Mouse (Mus musculus): ENCODE results near the gene Hspa8.
"Not testable (repeated sequence)": the region's sequence is repeated elsewhere in the genome, so short reads cannot be mapped to it uniquely, and the experiment has no call there.

Gene Hspa8

DNA sequence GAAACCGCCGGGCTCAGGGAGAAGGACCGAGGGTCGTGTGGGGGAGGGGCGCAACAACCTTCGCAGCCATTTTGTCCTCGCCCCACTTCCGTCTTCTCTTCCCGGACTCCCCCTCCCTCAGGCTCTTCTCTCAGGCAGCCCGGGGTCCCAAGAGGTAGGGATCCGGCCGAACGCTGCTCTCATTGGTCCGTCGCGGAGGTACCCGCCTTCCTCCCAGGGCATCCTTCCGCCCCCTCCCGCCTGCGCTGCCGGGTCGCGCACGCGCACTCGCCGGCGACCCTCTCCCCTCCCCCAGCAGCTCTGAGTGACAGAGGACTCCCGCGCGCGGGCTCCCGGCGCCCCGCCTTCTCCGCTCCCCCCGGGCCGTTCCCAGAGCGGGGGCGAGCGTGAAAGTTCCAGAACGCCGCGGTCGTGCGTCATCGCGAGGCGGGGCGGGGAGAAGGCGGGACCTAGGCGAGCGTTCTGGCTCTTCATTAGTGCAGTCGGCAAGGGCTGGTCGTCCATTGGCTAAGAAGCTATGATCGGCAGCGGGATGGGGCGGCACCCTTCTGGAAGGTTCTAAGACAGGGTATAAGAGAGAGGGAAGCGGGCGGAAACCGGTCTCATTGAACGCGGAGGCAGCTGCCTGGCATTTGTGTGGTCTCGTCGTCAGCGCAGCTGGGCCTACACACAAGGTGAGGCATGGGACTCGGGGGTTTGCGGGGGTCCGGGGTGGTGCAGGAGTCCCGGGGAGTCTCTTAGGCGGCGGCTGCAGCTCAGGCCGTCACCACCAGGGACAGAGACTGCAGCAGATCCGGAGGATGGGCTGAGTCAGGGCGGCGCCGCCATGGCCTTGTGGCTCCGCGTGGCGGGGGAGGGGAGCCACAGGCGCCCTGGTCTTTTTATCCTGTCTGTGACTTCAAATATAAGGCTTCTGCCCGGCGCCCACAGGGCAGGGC, at the start of gene Hspa8:
Hspa8 (plus strand) TSS at position 310 of the 938 bp plus-strand sequence.
- in situ Hi-C loops (cut with MboI; ENCODE audit: unreplicated experiment in 2 of 2), result loop anchor here in 1 of 2 experiments (5.0 to 25.0 kb wide), 3 partner anchors 44 to 1461 kb away; partner anchors contain the start of gene Sc5d

DNA sequence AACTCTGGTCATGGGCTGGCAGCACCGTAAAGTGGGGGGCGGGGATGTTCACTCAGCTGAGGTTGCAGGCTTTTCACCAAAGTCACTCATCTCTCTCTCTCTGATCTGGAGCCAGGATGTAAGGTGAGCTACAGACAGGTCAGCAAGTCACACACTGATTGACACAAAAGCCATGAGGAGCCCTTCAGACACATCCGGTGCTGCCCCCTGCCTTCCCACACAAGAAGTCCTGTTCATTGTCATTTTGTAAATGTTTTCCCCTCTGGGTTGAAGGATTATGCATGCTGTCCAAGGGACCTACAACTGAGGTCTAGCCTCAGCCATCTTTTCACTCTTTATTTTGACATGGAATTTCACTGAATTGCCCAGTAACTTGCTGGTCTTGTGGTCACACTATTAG, 49.0 kb upstream of the Hspa8 start:
- in situ Hi-C loops (cut with MboI; ENCODE audit: unreplicated experiment in 2 of 2), result loop anchor here (5.0 to 10.0 kb wide), 4 partner anchors 114 to 517 kb away; no protein-coding TSS in a partner anchor

DNA sequence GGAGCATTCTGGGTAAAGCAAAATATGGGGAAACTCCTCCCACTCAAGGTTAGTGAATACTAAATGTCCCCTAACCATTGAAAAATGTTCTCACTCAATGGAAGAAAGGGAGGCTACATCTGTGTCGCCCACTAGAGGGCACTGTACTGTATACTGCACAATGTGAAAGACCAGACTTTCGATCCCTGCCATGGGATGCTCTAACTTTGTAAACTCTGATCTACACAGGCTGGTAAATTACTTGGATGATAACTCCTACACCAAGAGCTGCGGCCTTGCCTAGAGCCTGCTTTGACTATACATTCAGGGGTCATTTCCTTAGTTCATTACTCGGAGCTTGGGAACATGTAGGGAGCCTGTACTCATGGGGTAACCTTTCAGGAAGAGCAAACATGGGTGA, 44.4 kb upstream of the Hspa8 start:
- in situ Hi-C loops (cut with MboI; ENCODE audit: unreplicated experiment in 2 of 2), result loop anchor here (5.0 to 10.0 kb wide), 4 partner anchors 46 to 522 kb away; partner anchors contain the start of gene Hspa8 (in 1 of the 2)

DNA sequence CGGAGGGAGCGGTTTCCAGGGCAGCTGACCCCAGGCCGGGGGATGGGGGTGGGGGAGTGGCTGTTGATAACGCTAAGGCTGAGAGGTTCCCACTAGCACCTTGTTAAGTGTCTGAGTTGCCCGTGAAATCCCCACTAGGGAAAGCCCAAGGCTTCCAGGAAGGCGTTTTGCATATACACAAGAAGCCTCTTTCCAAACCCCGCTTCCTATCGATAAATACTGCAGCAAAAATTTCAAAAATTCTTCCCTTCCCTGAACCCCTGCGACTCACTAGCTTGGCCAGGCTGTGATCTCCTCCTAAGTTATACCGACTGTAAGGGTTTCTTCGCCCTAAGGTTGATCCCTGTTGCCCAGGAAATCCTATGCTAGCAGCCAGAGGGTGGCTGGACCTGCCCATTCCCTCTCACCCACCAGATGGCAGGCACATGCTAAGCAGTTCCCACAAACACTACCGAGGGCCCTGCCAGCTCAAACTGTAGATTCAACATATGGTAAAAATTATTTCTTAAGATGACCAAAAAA, 43.6 kb upstream of the Hspa8 start:
- in situ Hi-C loops (cut with MboI; ENCODE audit: unreplicated experiment in 2 of 2), result loop anchor here (5.0 to 10.0 kb wide), 4 partner anchors 45 to 522 kb away; partner anchors contain the start of gene Hspa8 (in 1 of the 2)

DNA sequence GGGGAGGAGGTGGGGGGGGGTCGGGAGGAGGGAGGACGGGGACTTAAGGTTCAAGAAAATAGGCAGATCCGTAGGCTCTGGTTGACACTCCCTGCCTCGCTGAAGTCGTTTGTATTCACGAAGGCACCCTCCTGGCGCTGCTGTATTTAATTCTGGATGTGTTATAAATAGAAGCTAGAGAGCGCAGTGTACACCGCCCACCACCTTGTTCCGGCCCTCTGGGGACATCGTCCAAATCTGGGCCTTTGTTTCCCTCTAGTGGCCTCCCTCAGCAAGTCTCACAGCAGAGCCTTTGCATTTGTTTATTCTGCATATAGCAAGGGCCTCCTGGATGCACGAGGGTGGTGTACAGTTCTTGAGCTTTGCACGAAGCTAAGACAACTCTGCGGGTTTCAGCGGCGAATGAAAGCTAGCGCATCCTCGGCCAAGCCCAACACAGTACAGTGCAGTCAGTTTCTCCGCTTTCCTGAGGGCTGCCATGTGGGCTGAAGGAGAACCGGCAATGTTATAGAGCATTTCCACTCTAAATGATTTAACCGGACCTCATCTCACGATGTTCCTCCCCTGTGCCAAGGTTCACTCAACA, 43.0 kb upstream of the Hspa8 start:
- in situ Hi-C loops (cut with MboI; ENCODE audit: unreplicated experiment in 2 of 2), result loop anchor here (5.0 to 10.0 kb wide), 4 partner anchors 45 to 523 kb away; partner anchors contain the start of gene Hspa8 (in 1 of the 2)

DNA sequence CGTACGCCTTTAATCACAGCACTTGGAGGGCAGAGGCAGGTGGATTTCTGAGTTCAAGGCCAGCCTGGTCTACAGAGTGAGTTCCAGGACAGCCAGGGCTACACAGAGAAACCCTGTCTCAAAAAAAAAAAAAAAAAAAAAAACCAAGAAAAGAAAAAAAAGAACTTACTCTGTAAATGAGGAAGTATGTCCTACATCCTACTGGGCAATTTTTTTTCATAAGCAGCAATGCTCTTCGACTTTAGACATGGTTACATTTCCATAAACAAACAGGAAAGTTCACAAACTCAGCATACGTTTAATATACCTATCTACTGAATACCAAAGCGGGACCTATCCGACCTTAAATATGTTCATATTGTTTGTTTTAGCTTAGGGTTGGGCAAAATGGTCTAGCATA, 38.4 kb upstream of the Hspa8 start:
- in situ Hi-C loops (cut with MboI; ENCODE audit: unreplicated experiment in 2 of 2), result no loop called here

DNA sequence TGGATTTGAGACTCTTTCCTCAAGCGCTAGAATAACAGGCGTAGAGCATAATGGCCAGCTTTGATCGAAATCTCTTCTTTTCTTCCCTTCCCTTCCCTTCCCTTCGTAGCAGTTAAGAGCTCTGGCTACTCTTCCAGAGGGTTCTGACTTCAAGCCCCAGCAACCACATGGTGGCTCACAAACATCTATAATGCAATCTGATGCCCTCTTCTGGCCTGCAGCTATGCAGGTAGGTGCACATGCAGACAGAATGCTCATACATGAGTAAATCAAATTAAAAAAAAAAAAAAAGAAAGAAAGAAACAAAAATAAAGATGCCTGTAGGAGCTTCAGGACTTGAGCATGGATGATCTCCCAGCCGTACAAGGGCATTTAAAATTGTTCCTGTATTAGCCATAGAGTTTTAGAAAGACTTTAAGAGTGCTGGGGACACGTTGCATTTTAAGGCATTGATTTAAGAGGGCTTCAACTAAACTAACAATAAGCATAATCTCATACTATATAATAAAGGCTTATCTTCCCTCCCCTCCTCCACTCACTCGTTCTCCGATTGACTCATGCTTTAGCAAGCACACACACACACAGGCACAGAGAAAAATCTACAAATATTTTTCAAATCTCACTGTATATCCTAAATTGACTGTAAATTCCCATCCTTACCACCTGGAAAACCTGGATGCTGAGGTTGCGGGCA, 35.8 kb upstream of the Hspa8 start:
- in situ Hi-C loops (cut with MboI; ENCODE audit: unreplicated experiment in 2 of 2), result no loop called here

DNA sequence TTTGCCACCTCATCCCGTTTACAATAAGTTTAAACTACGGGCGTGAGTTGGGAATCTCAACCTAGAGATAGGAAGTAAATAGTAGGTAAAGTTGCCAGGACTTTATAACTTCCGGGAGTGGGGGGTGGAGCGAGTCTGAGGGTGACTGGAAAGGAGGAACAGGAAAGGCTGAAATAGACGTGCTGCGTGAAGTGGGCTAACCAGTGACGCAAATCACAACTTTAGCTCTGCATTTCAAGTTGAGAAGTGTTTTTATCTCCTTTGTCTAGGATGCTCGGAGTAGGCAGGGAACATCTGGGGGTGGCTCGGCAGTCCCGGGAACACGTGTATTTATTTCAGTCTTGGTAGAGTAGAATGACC, 35.2 kb upstream of the Hspa8 start:
- in situ Hi-C loops (cut with MboI; ENCODE audit: unreplicated experiment in 2 of 2), result no loop called here

DNA sequence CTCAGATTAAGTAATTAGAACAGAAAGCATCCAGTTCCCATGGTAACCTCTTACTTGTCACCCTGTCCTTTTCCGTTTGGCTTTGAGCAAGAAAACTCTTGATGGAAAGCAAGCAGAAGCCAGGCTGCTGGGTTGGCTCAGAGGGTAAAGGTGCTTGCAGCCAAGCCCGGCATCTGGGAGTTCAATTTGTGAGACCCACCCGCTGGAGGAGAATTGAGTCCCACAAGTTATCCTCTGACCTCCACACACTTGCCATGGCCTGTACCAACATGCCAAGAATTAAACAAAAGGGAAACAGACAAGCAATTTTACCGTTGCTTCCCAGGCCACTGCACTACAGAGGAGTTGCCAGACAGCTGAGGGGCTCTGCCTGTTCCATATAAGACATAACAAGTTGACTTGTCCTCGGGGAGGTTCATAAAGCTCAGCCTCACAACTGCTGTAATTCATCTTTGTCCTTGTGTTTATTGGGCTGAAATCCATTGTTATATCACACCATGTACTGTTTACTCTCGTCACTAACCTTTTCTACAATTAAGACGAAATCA, 34.7 kb upstream of the Hspa8 start:
- in situ Hi-C loops (cut with MboI; ENCODE audit: unreplicated experiment in 2 of 2), result no loop called here

DNA sequence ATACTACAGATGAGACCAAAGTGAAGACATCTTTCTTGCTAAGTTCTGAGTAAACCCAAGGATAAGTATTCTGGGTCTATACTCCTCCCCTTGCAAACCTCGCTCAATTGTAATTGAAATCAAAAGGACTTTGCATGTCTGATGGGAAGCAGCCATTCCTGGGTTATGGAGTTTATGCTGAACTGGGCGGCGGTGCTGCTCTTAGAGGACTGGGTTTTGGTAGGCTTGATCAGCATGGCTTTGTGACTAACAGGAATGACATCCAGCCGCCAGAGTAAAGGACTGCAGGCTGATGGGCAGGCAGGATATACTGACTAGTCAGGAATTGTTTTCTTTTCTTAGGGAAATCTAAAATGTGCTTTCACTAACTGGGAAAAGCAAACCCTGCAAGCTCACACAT, 32.8 kb upstream of the Hspa8 start:
- in situ Hi-C loops (cut with MboI; ENCODE audit: unreplicated experiment in 2 of 2), result no loop called here

DNA sequence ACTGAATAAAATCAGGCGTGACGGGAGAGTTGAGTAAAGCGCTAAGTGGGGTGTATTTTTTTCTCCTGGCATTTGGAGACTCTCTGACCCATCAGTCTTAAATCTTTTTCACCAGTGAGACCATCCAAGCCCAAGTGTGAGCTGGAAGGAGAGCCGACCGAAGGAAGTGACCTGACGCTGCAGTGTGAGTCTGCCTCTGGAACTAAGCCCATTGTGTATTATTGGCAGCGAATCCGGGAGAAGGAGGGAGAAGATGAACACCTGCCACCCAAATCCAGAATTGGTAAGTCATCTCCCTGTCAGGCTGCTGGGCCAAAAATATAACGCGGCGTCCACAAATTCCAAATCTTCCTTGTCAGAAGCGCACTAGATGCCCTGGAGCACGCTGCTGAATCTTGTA, 28.5 kb upstream of the Hspa8 start:
- in situ Hi-C loops (cut with MboI; ENCODE audit: unreplicated experiment in 2 of 2), result no loop called here

DNA sequence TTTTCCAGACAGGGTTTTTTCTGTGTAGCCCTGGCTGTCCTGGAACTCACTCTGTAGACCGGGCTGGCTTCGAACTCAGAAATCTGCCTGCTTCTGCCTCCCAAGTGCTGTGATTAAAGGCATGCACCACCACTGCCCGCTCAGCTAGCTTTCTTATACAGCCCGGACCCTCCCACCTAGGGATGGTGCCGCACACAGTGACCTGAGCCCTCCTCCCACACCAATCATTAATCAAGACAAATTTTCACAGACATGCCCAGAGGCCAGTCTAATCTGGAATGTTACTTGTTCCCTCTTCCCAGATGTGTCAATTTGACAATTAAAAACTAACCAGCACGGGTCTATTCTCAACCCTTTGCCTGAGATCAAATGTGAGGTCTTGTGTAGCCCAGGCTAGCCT, 27.6 kb upstream of the Hspa8 start:
- in situ Hi-C loops (cut with MboI; ENCODE audit: unreplicated experiment in 2 of 2), result not testable (repeated sequence)

DNA sequence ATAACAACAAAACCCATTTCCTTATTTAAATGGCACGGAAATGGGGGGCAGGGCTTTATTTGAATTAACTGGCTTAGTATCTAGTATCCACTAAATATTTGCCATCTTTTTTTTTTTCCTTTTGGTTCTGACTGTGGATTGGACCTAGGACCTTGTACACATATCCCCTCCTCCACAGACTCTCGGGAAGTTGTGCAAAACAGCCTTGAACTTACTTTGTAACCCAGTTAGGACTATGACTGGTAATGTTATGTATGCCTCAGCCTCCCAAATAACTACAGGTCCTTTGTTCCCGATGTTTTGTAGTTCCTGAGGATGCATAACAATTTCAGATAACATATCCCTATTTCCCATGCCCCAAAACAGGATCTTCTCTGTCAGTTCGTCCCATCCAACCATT, 26.9 kb upstream of the Hspa8 start:
- in situ Hi-C loops (cut with MboI; ENCODE audit: unreplicated experiment in 2 of 2), result no loop called here

DNA sequence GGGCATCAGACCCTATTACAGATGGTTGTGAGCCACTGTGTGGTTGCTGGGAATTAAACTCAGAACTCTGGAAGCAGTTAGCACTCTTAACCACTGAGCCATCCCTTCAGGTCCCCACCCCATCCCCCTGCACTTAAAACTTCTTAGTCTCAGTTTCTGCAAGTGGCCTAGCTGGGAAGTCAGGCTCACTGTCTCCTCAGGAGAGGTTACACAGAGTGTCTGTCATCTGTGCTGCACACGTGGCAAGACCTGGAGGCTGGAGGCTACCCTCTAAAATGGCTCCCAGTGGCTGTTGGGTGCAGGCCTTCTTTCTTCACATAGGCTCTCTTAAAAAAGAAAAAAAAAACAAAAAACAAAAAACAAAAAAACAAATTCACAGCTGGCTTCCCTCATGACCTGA, 24.7 kb upstream of the Hspa8 start:
- in situ Hi-C loops (cut with MboI; ENCODE audit: unreplicated experiment in 2 of 2), result no loop called here

DNA sequence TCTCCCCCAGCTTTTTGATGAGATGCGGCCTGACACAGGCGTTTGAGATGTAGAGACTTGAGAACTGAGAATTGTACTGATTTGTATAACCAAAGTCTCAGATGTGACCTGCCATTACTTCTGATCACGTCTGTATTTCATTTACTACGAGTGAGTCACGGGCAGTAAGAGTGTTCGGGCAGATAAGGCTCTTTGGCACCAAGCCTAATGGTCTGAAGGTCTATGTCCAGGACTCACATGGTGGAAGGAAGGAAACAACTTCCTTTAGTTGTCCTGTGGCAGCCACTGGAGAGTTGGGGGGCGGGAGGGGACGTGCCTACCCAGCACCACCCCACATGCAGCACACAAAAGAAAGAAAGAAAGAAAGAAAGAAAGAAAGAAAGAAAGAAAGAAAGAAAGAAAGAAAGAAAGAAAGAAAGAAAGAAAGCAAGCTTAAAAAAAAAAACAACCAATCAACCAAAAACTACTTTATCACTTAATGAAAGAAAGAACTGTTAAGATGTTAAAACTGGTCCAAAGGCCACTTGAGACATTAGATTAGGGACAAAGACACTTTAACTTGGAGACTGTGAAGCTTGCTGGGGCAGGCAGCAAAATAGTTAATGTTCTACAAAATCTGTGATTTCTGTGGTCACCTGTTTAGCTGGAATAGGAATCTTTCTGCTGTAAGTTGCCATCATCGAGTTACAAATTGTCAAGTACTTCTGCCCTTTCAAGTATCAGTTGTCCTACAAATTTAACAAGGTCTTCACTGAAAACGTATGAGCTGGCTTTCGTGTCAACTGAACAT, 24.1 kb upstream of the Hspa8 start:
- in situ Hi-C loops (cut with MboI; ENCODE audit: unreplicated experiment in 2 of 2), result no loop called here

DNA sequence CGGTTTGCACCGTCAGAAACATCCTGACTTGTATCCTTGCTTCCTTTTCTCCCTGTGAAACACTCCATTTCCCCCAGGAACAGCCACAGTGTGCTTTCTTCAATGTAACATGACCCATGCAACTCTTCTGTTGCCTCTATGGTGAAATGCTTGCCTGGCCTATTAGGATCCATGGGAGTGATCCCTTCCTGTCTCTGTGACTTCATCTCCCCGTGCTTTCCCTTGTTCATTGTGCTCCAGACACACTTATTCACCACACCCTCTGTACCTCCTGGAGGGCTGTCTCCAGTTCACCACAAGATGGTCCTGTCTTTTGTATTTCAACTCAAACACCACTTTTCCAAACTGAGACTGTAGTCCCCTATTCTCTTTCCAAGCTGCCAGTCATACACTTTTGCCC, 20.7 kb upstream of the Hspa8 start:
- in situ Hi-C loops (cut with MboI; ENCODE audit: unreplicated experiment in 2 of 2), result no loop called here

DNA sequence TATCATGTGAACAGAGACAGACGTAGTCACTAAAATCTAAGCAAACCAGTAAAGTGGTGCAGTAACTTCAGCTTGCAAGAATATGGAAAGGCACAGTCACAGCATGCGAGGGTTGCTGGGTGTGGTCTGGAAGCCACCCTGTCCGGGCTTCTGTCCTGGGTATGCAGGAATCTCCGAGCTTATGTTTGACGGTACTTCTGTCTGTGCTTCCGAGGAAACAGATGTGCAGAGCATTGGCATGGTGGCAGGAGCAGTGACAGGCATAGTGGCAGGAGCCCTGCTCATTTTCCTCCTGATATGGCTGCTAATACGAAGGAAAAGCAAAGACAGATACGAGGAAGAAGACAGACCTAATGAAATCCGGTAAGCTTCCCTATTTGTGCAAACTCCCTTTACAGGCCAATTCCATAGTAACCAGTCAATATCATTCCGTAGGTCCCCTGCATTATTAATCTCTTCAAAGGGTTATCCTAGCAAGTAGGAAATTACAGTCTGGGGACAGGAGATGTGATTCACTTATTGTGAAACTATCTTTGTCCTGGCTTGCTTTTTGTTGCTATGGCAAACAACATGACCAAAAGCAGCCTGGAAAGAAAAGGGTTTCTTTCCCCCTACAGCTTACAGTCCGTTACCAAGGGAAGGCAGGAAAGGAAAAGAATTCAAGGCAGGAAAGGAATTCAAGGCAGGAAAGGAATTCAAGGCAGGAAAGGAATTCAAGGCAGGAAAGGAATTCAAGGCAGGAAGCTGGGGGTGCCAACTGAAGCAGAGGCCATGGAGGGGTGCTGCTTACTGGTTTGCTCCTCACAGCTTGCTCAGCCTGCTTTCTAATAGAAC, 19.7 kb upstream of the Hspa8 start:
- in situ Hi-C loops (cut with MboI; ENCODE audit: unreplicated experiment in 2 of 2), result no loop called here

DNA sequence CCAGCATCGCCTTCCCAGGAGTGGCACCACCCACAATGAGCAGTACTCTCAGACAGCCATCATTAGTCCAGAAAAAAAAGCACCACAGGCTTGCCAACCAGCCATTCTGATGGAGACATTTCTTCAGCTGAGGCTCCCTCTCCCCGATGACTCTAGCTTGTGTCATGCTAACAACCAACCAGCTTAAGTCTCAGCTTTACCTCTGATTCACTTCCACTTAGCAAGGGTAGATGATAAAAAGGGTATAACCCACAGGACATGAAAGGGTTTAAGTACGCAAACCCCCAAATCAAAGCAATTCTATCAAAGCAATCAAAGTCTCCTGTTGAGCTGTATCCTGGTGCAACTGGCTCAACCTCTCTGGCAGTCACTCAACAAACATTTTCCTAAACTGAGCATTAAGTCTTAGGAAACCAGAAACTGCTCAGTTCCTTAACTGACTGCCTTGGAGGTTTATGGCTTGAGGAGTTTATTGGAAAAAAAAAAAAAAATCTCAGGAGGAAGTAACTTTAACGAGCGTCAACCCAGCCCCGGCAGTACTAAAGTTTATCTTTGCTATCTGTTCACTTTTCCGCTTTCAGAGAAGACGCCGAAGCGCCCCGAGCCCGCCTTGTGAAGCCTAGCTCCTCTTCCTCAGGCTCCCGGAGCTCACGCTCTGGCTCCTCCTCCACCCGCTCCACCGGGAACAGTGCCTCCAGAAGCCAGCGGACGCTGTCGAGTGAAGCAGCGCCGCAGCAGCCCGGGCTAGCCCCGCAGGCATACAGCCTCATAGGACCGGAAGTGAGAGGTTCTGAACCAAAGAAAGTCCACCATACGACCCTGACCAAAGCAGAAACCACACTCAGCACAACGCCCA, 18.8 kb upstream of the Hspa8 start:
- in situ Hi-C loops (cut with MboI; ENCODE audit: unreplicated experiment in 2 of 2), result no loop called here
